Mouse (Mus musculus): ENCODE measurements at regions not wholly inside any gene's neighbourhood (a gene's known extent, or its start where the extent isn't known, plus 50 kb on each side); places are given as distances from the start of the nearest gene placed in this dataset.

GRCm38 (mm10) chr2:174008350-174009218 lies 67.5 kb upstream of the Stx16 start:
- WGBS = 46% methylated on average over 19 of the region's 19 CpGs
- DNase-seq (ENCODE audit: extremely low spot score, low spot score) = no peak
- Histone ChIP-seq H3K4me3 (peak overlapping the region; percentile 6; the same call in 1 of the 2 replicates), H3K9me3 (peaks cover 8% of the 10 kb centered on the region; the same call in 1 of the 2 replicates), H3K27ac (peak overlapping the region; percentile 75), H3K36me3 (replicated peaks) (no peaks in the 10 kb centered on the region), H3K4me1 (peaks cover 21% of the 10 kb centered on the region), H3K27me3 (ENCODE audit: poor library complexity, severe bottlenecking) (no peaks in the 10 kb centered on the region)

GRCm38 (mm10) chr2:174010038-174010437 lies 66.1 kb upstream of the Stx16 start:
- no peak for DNase-seq (ENCODE audit: extremely low spot score, low spot score)
- WGBS = 55% methylated on average over 3 of the region's 3 CpGs
- Histone ChIP-seq H3K4me3 (no peak overlapping the region), H3K27me3 (ENCODE audit: poor library complexity, severe bottlenecking) (no peaks in the 10 kb centered on the region), H3K9me3 (no peaks in the 10 kb centered on the region), H3K27ac (no peak overlapping the region), H3K4me1 (peaks cover 21% of the 10 kb centered on the region), H3K36me3 (replicated peaks) (no peaks in the 10 kb centered on the region)

- 66% methylated on average over 8 of the region's 8 CpGs for WGBS
- Histone ChIP-seq H3K4me3 (no peak overlapping the region), H3K9me3 (no peaks in the 10 kb centered on the region), H3K4me1 (peaks cover 21% of the 10 kb centered on the region), H3K27ac (no peak overlapping the region), H3K27me3 (ENCODE audit: poor library complexity, severe bottlenecking) (no peaks in the 10 kb centered on the region), H3K36me3 (replicated peaks) (no peaks in the 10 kb centered on the region)
- DNase-seq (ENCODE audit: extremely low spot score, low spot score) = no peak
These were observed 64.7 kb upstream of the Stx16 start for GRCm38 (mm10) chr2:174011399-174011798.

GRCm38 (mm10) chr2:174014361-174014760 lies 61.7 kb upstream of the Stx16 start:
- no peaks in the 10 kb centered on the region for H3K9me3 ChIP-seq
- no peak overlapping the region for H3K27ac ChIP-seq
- peaks cover 16% of the 10 kb centered on the region; the same call in 1 of the 2 replicates for H3K4me1 ChIP-seq
- no peak overlapping the region for H3K4me3 ChIP-seq
- no peak for DNase-seq (ENCODE audit: extremely low spot score, low spot score)
- no peaks in the 10 kb centered on the region for H3K27me3 ChIP-seq (ENCODE audit: poor library complexity, severe bottlenecking)
- 76% methylated on average over 2 of the region's 2 CpGs for WGBS
- no peaks in the 10 kb centered on the region for H3K36me3 ChIP-seq (replicated peaks)

GRCm38 (mm10) chr2:174015283-174015682 lies 60.8 kb upstream of the Stx16 start:
- WGBS = 68% methylated on average over 14 of the region's 14 CpGs
- 0 out of 2 replicates have a peak overlapping the region, but pooled peaks have one; percentile 11 for H3K27ac ChIP-seq
- H3K9me3 ChIP-seq = no peaks in the 10 kb centered on the region
- no peak overlapping the region for H3K4me3 ChIP-seq
- peaks cover 13% of the 10 kb centered on the region; the same call in 1 of the 2 replicates for H3K4me1 ChIP-seq
- H3K36me3 ChIP-seq (replicated peaks) = no peaks in the 10 kb centered on the region
- no peaks in the 10 kb centered on the region for H3K27me3 ChIP-seq (ENCODE audit: poor library complexity, severe bottlenecking)
- DNase-seq (ENCODE audit: extremely low spot score, low spot score) = no peak

- no peak overlapping the region for H3K4me3 ChIP-seq
- no peaks in the 10 kb centered on the region for H3K9me3 ChIP-seq
- H3K27ac ChIP-seq = no peak overlapping the region
- no peak for DNase-seq (ENCODE audit: extremely low spot score, low spot score)
- peaks cover 13% of the 10 kb centered on the region; the same call in 1 of the 2 replicates for H3K4me1 ChIP-seq
- H3K27me3 ChIP-seq (ENCODE audit: poor library complexity, severe bottlenecking) = no peaks in the 10 kb centered on the region
- H3K36me3 ChIP-seq (replicated peaks) = no peaks in the 10 kb centered on the region
- 87% methylated on average over 5 of the region's 5 CpGs for WGBS
These were observed 60.0 kb upstream of the Stx16 start for GRCm38 (mm10) chr2:174016068-174016467.

- Histone ChIP-seq H3K27me3 (ENCODE audit: poor library complexity, severe bottlenecking) (no peaks in the 10 kb centered on the region), H3K4me3 (no peak overlapping the region), H3K27ac (no peak overlapping the region), H3K4me1 (peaks cover 13% of the 10 kb centered on the region; the same call in 1 of the 2 replicates), H3K36me3 (replicated peaks) (no peaks in the 10 kb centered on the region), H3K9me3 (no peaks in the 10 kb centered on the region)
- no peak for DNase-seq (ENCODE audit: extremely low spot score, low spot score)
- 78% methylated on average over 6 of the region's 6 CpGs for WGBS
These were observed 59.1 kb upstream of the Stx16 start for GRCm38 (mm10) chr2:174017042-174017441.

- Histone ChIP-seq H3K36me3 (replicated peaks) (no peaks in the 10 kb centered on the region), H3K4me3 (no peak overlapping the region), H3K27me3 (ENCODE audit: poor library complexity, severe bottlenecking) (no peaks in the 10 kb centered on the region), H3K9me3 (no peaks in the 10 kb centered on the region), H3K27ac (no peak overlapping the region), H3K4me1 (peaks cover 13% of the 10 kb centered on the region; the same call in 1 of the 2 replicates)
- 78% methylated on average over 3 of the region's 3 CpGs for WGBS
- DNase-seq (ENCODE audit: extremely low spot score, low spot score) = no peak
These were observed 58.5 kb upstream of the Stx16 start for GRCm38 (mm10) chr2:174017596-174017995.

GRCm38 (mm10) chr2:174018002-174018401 lies 58.1 kb upstream of the Stx16 start:
- H3K4me3 ChIP-seq = no peak overlapping the region
- H3K9me3 ChIP-seq = no peaks in the 10 kb centered on the region
- WGBS = 70% methylated on average over 7 of the region's 7 CpGs
- H3K4me1 ChIP-seq = peaks cover 13% of the 10 kb centered on the region; the same call in 1 of the 2 replicates
- DNase-seq (ENCODE audit: extremely low spot score, low spot score) = no peak
- H3K27me3 ChIP-seq (ENCODE audit: poor library complexity, severe bottlenecking) = no peaks in the 10 kb centered on the region
- no peak overlapping the region for H3K27ac ChIP-seq
- H3K36me3 ChIP-seq (replicated peaks) = no peaks in the 10 kb centered on the region

- H3K27me3 ChIP-seq (ENCODE audit: poor library complexity, severe bottlenecking) = no peaks in the 10 kb centered on the region
- H3K4me1 ChIP-seq = peaks cover 13% of the 10 kb centered on the region; the same call in 1 of the 2 replicates
- no peak overlapping the region for H3K4me3 ChIP-seq
- DNase-seq (ENCODE audit: extremely low spot score, low spot score) = peak; percentile 9
- no peaks in the 10 kb centered on the region for H3K9me3 ChIP-seq
- no peaks in the 10 kb centered on the region for H3K36me3 ChIP-seq (replicated peaks)
- 94% methylated on average over 4 of the region's 4 CpGs for WGBS
- no peak overlapping the region for H3K27ac ChIP-seq
These were observed 57.1 kb upstream of the Stx16 start for GRCm38 (mm10) chr2:174018986-174019385.

GRCm38 (mm10) chr2:174019970-174020369 lies 56.1 kb upstream of the Stx16 start:
- H3K27ac ChIP-seq = no peak overlapping the region
- peak; percentile 2 for DNase-seq (ENCODE audit: extremely low spot score, low spot score)
- H3K36me3 ChIP-seq (replicated peaks) = no peaks in the 10 kb centered on the region
- H3K4me3 ChIP-seq = no peak overlapping the region
- 91% methylated on average over 4 of the region's 4 CpGs for WGBS
- no peaks in the 10 kb centered on the region for H3K9me3 ChIP-seq
- peaks cover 13% of the 10 kb centered on the region; the same call in 1 of the 2 replicates for H3K4me1 ChIP-seq
- no peaks in the 10 kb centered on the region for H3K27me3 ChIP-seq (ENCODE audit: poor library complexity, severe bottlenecking)

GRCm38 (mm10) chr2:174020447-174020846 lies 55.7 kb upstream of the Stx16 start:
- DNase-seq (ENCODE audit: extremely low spot score, low spot score) = no peak
- H3K27me3 ChIP-seq (ENCODE audit: poor library complexity, severe bottlenecking) = no peaks in the 10 kb centered on the region
- no peak overlapping the region for H3K4me3 ChIP-seq
- H3K36me3 ChIP-seq (replicated peaks) = no peaks in the 10 kb centered on the region
- WGBS = 92% methylated on average over 7 of the region's 7 CpGs
- H3K4me1 ChIP-seq = peaks cover 13% of the 10 kb centered on the region; the same call in 1 of the 2 replicates
- no peaks in the 10 kb centered on the region for H3K9me3 ChIP-seq
- H3K27ac ChIP-seq = no peak overlapping the region

- Histone ChIP-seq H3K4me3 (no peak overlapping the region), H3K27ac (no peak overlapping the region), H3K9me3 (no peaks in the 10 kb centered on the region), H3K4me1 (peaks cover 16% of the 10 kb centered on the region; the same call in 1 of the 2 replicates), H3K27me3 (ENCODE audit: poor library complexity, severe bottlenecking) (no peaks in the 10 kb centered on the region), H3K36me3 (replicated peaks) (no peaks in the 10 kb centered on the region)
- WGBS = 87% methylated on average over 3 of the region's 3 CpGs
- peak; percentile 9 for DNase-seq (ENCODE audit: extremely low spot score, low spot score)
These were observed 54.6 kb upstream of the Stx16 start for GRCm38 (mm10) chr2:174021538-174021937.
